Mouse (Mus musculus): ENCODE results near the gene Ptpn23.

DNA sequence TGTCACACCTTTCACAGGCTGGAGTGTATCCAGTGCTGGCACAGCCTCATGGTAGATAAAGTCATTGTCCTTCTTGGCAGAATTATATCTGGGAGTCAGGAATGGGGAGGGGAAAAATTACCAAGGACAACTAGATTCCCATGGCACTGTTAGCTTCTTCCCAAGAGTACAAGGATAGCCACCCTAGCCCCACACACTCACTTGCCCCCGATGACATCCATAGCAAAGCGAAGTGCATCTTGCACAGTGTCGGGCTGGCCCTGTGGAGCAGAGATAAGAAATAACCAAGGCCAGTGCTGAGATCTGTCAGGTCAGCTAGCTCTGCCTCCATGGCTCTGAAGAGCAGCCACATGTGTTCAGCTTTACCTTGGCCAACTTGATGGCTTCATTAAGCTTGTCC, 17.2 kb downstream of the Ptpn23 start:
- TF ChIP-seq EP300 (IDR thresholded peaks at IDR 0.05; ENCODE audit: insufficient read depth, low read depth, low read length) (no peak), CTCF (IDR thresholded peaks at IDR 0.05; ENCODE audit: low read depth, low read length) (no peak)
